ENCODE assay signal across 15 mouse cellular contexts in genomic region chr5:34360261-34360660, GRCm38 (mm10).
"Had no signal": no experiment of that assay in that cellular context is flagged by ENCODE, and none has a peak within 500 bp of the region (broad histone marks: within the 10 kb centered on the region; RNA-seq: fewer than 3 reads in every experiment).

No protein-coding gene starts in this region.

- H3K27ac ChIP-seq: midbrain, embryonic 10.5 days; midbrain, embryonic 12.5 days; neural tube, embryonic 12.5 days; stomach, embryonic 15.5 days; stomach, postnatal 0 days had no signal

- DNase-seq: lung, adult 18-20 months; lung, embryonic 14.5 days; lung, postnatal 10 days; lung, postnatal 4 days; midbrain, embryonic 14.5 days; right cerebral cortex, postnatal 14 days; thymus, adult 2 months; thymus, postnatal 25 days; thymus, postnatal 4 days had no signal

- H3K4me3 ChIP-seq: midbrain, embryonic 10.5 days; midbrain, embryonic 12.5 days; neural tube, embryonic 12.5 days; stomach, embryonic 15.5 days had no signal

- ATAC-seq: midbrain, embryonic 16.5 days had no signal

- H3K4me1 ChIP-seq: midbrain, embryonic 10.5 days; midbrain, embryonic 12.5 days; neural tube, embryonic 12.5 days; stomach, embryonic 15.5 days had no signal
